ENCODE assay signal across 8 mouse cellular contexts in the genomic region with DNA sequence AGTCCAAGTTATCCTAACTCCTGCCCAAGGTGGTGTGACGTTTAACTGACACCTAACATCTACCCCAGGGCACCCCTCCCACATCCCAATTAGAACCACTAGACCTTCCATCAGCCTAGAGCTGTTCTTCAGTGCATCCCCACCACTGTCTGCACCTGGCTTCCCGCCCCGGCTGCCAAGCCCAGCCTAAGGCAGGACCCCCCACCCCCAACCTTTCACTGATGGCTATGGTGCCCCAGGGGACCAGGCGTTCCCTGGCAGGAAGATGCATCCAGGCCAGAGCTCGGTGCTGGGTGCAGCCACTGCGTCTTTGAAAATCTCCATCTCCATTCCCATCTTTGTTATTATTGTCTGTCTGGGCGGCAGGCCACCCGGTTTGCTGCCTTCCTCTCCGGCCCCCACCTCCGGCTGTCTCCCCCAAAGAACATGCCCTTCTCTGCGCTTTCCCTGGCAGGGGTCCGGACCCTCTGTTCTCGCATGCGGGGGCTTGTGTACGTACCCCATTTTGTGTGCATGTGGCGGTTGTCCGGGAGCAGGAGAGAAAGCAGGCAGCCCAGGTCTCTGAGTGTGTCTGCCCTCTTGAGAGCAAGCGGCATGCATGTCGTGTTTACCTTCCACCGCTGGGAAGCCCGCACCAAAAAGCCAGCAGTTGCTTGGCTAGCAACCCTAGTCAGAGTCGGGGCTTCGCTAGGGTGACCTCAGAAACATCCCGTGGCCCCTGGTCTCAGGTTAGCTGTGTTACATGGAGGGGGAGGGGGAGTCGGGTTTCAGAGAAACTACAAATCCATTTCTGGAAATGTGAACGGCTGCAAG.
DNase-seq lines count a peak whose midpoint lies in the region; ATAC-seq and TF ChIP-seq lines count a peak whose summit lies in the region.

No protein-coding gene starts in this region.

- H3K9me3 ChIP-seq in limb, embryonic 13.5 days, result no peaks in the 10 kb centered on the region

- ATAC-seq in limb, embryonic 13.5 days (ENCODE audit: low FRiP score, low read depth), result no peak

- 14% methylated on average over 26 of the region's 26 CpGs for WGBS in cerebellum, adult 2 months
- WGBS in limb, embryonic 13.5 days, result 13% methylated on average over 26 of the region's 26 CpGs
- WGBS in olfactory bulb, adult 2 months, result 17% methylated on average over 26 of the region's 26 CpGs

- TF ChIP-seq CTCF in cerebellum, adult 2 months (IDR thresholded peaks at IDR 0.05; ENCODE audit: borderline replicate concordance, insufficient read depth, low read depth, low read length), result no peak
- TF ChIP-seq CTCF in olfactory bulb, adult 2 months (IDR thresholded peaks at IDR 0.05; ENCODE audit: insufficient read depth, low read depth, low read length), result peak; percentile 28; the same call in 1 of the 2 replicates

- H3K4me2 ChIP-seq in limb, embryonic 13.5 days (replicated peaks), result peak overlapping the region; percentile 89

- H3K9ac ChIP-seq in limb, embryonic 13.5 days, result peak overlapping the region; percentile 93

- peak overlapping the region; percentile 7; the same call in 1 of the 2 replicates for H3K27ac ChIP-seq in cerebellum, adult 2 months (ENCODE audit: insufficient read depth, low read length)
- H3K27ac ChIP-seq in limb, embryonic 13.5 days, result no peak overlapping the region; the same call in 1 of the 2 replicates
- no peak overlapping the region for H3K27ac ChIP-seq in olfactory bulb, adult 2 months (ENCODE audit: insufficient read depth, low read depth, low read length)

- no peak for TF ChIP-seq POLR2A in cerebellum, adult 2 months (IDR thresholded peaks at IDR 0.05; ENCODE audit: borderline replicate concordance, insufficient read depth, low read length)
- TF ChIP-seq POLR2A in olfactory bulb, adult 2 months (IDR thresholded peaks at IDR 0.05; ENCODE audit: insufficient read depth, low read depth, low read length), result no peak

- no peak overlapping the region for H3K4me3 ChIP-seq in cerebellum, adult 2 months (replicated peaks; ENCODE audit: insufficient read depth, low read depth, low read length)
- H3K4me3 ChIP-seq in limb, embryonic 13.5 days, result peak overlapping the region; percentile 89
- H3K4me3 ChIP-seq in olfactory bulb, adult 2 months (ENCODE audit: insufficient read depth, low read depth, low read length), result peak overlapping the region; percentile 57

- peaks cover 44% of the 10 kb centered on the region for H3K4me1 ChIP-seq in cerebellum, adult 2 months (ENCODE audit: control insufficient read depth, insufficient read depth, low read length)
- peaks cover 74% of the 10 kb centered on the region for H3K4me1 ChIP-seq in limb, embryonic 13.5 days
- H3K4me1 ChIP-seq in olfactory bulb, adult 2 months (ENCODE audit: control insufficient read depth, insufficient read depth, low read length), result peaks cover 26% of the 10 kb centered on the region

- no peaks in the 10 kb centered on the region for H3K27me3 ChIP-seq in cerebellum, adult 2 months (ENCODE audit: control insufficient read depth, insufficient read depth, low read length)
- no peaks in the 10 kb centered on the region for H3K27me3 ChIP-seq in limb, embryonic 13.5 days

- no peak for DNase-seq in cerebellum, adult 2 months
- no peak for DNase-seq in cerebellum, adult 9-11 months
- DNase-seq in right cerebral cortex, postnatal 14 days, result peak; percentile 22
- no peak for DNase-seq in right cerebral cortex, postnatal 25 days
- no peak for DNase-seq in layer of hippocampus, postnatal 25 days (ENCODE audit: extremely low spot score in 1 of 2, low spot score in 1 of 2)
- no peak for DNase-seq in thymus, postnatal 25 days

- peaks cover 12% of the 10 kb centered on the region for H3K36me3 ChIP-seq in limb, embryonic 13.5 days
